Mouse (Mus musculus): ENCODE results near the gene Olfr613. TPM values are rescaled to one million over a fixed set of nuclear protein-coding genes. Genes with fewer than 3 reads are reported as not detected.
"Not testable (repeated sequence)": the region's sequence is repeated elsewhere in the genome, so short reads cannot be mapped to it uniquely, and the experiment has no call there.

Olfr613 gene
- not detected in 2 replicates for polyA plus RNA-seq (2015; fragmentation: Nextera tagmentation; extraction: Ambion mirVana)

GRCm38 (mm10) chr7:103547774-103548173, at the start of gene Olfr613:
Olfr613 (plus strand) TSS chr7:103548074.
- ATAC-seq (ENCODE audit: insufficient read depth) = no peak
- H3K4me3 ChIP-seq (replicated peaks) = no peak within 1 kb of the TSS
- no peak within 1 kb of the TSS for H3K27ac ChIP-seq (replicated peaks)
- H3K36me3 ChIP-seq (replicated peaks) = no peaks in the 10 kb centered on the region
- WGBS (ENCODE audit: insufficient replicate concordance) = 40% methylated on average over 2 of the region's 2 CpGs
- H3K4me2 ChIP-seq = no peak within 1 kb of the TSS
- no peaks in the 10 kb centered on the region for H3K4me1 ChIP-seq (replicated peaks)
- no peak within 1 kb of the TSS for H3K9ac ChIP-seq
- no peaks in the 10 kb centered on the region for H3K9me3 ChIP-seq (replicated peaks)
- no peaks in the 10 kb centered on the region for H3K27me3 ChIP-seq

- Histone ChIP-seq H3K36me3 (replicated peaks) (no peaks in the 10 kb centered on the region), H3K9me3 (replicated peaks) (no peaks in the 10 kb centered on the region), H3K27me3 (no peaks in the 10 kb centered on the region), H3K9ac (no peak within 1 kb of the TSS), H3K4me1 (replicated peaks) (no peaks in the 10 kb centered on the region), H3K4me3 (replicated peaks) (no peak within 1 kb of the TSS), H3K4me2 (no peak within 1 kb of the TSS), H3K27ac (replicated peaks) (no peak within 1 kb of the TSS)
- WGBS (ENCODE audit: insufficient replicate concordance) = 58% methylated on average over 2 of the region's 2 CpGs
- ATAC-seq (ENCODE audit: insufficient read depth) = no peak
Observed at GRCm38 (mm10) chr7:103512022-103512421, 35.9 kb upstream of the Olfr613 start, which contains the start of gene Olfr610. Olfr610 (minus strand) TSS chr7:103512122.

GRCm38 (mm10) chr7:103520746-103521145, 27.1 kb upstream of the Olfr613 start, which contains the start of gene Olfr611:
Olfr611 (minus strand) TSS chr7:103520846.
- not testable (repeated sequence) for H3K9me3 ChIP-seq (replicated peaks)

GRCm38 (mm10) chr7:103542617-103543016, 5.3 kb upstream of the Olfr613 start, which contains the start of gene Olfr612:
Olfr612 (minus strand) TSS chr7:103542717.
- H3K36me3 ChIP-seq (replicated peaks); H3K9me3 ChIP-seq (replicated peaks); ATAC-seq (ENCODE audit: insufficient read depth); H3K4me2 ChIP-seq; H3K27ac ChIP-seq (replicated peaks); H3K9ac ChIP-seq; H3K27me3 ChIP-seq; H3K4me1 ChIP-seq (replicated peaks); H3K4me3 ChIP-seq (replicated peaks): not testable (repeated sequence)
- 51% methylated on average over 2 of the region's 2 CpGs for WGBS (ENCODE audit: insufficient replicate concordance)

More at GRCm38 (mm10) chr7:103520746-103521145, 27.1 kb upstream of the Olfr613 start, which contains the start of gene Olfr611:
- not testable (repeated sequence) for ATAC-seq (ENCODE audit: insufficient read depth); H3K36me3 ChIP-seq (replicated peaks); H3K27ac ChIP-seq (replicated peaks); H3K9ac ChIP-seq; H3K4me2 ChIP-seq; H3K4me1 ChIP-seq (replicated peaks); H3K27me3 ChIP-seq; H3K4me3 ChIP-seq (replicated peaks)
- 38% methylated on average over 1 of the region's 1 CpGs for WGBS (ENCODE audit: insufficient replicate concordance)

- H3K36me3 ChIP-seq (replicated peaks) = no peaks in the 10 kb centered on the region
- H3K27me3 ChIP-seq = no peaks in the 10 kb centered on the region
- H3K4me2 ChIP-seq = no peak within 1 kb of the TSS
- no peak within 1 kb of the TSS for H3K4me3 ChIP-seq (replicated peaks)
- H3K4me1 ChIP-seq (replicated peaks) = no peaks in the 10 kb centered on the region
- no peak within 1 kb of the TSS for H3K9ac ChIP-seq
- ATAC-seq (ENCODE audit: insufficient read depth) = no peak
- 62% methylated on average over 2 of the region's 2 CpGs for WGBS (ENCODE audit: insufficient replicate concordance)
- no peak within 1 kb of the TSS for H3K27ac ChIP-seq (replicated peaks)
- H3K9me3 ChIP-seq (replicated peaks) = no peaks in the 10 kb centered on the region
Observed at GRCm38 (mm10) chr7:103555779-103556178, 7.9 kb downstream of the Olfr613 start, which contains the start of gene Olfr615. Olfr615 (plus strand) TSS chr7:103556079.

GRCm38 (mm10) chr7:103569043-103569442, 21.2 kb downstream of the Olfr613 start, which contains the start of gene Olfr616:
Olfr616 (minus strand) TSS chr7:103569143.
- no peak within 1 kb of the TSS for H3K27ac ChIP-seq (replicated peaks)
- H3K4me1 ChIP-seq (replicated peaks) = no peaks in the 10 kb centered on the region
- ATAC-seq (ENCODE audit: insufficient read depth) = no peak
- no peaks in the 10 kb centered on the region for H3K9me3 ChIP-seq (replicated peaks)
- H3K36me3 ChIP-seq (replicated peaks) = no peaks in the 10 kb centered on the region
- no peaks in the 10 kb centered on the region for H3K27me3 ChIP-seq
- WGBS (ENCODE audit: insufficient replicate concordance) = 53% methylated on average over 3 of the region's 3 CpGs
- H3K4me2 ChIP-seq = no peak within 1 kb of the TSS
- no peak within 1 kb of the TSS for H3K9ac ChIP-seq
- H3K4me3 ChIP-seq (replicated peaks) = no peak within 1 kb of the TSS

- Histone ChIP-seq H3K36me3 (replicated peaks) (no peaks in the 10 kb centered on the region), H3K4me1 (replicated peaks) (no peaks in the 10 kb centered on the region), H3K4me2 (no peak within 1 kb of the TSS), H3K27me3 (no peaks in the 10 kb centered on the region), H3K27ac (replicated peaks) (no peak within 1 kb of the TSS), H3K9me3 (replicated peaks) (no peaks in the 10 kb centered on the region), H3K9ac (no peak within 1 kb of the TSS), H3K4me3 (replicated peaks) (no peak within 1 kb of the TSS)
- ATAC-seq (ENCODE audit: insufficient read depth) = no peak
- WGBS (ENCODE audit: insufficient replicate concordance) = 59% methylated on average over 1 of the region's 1 CpGs
Observed at GRCm38 (mm10) chr7:103572761-103573160, 24.9 kb downstream of the Olfr613 start, which contains the start of gene Olfr617. Olfr617 (plus strand) TSS chr7:103573061.

GRCm38 (mm10) chr7:103589803-103590202, 41.9 kb downstream of the Olfr613 start, which contains the start of gene Olfr618:
Olfr618 (plus strand) TSS chr7:103590103.
- H3K27ac ChIP-seq (replicated peaks) = no peak within 1 kb of the TSS
- WGBS (ENCODE audit: insufficient replicate concordance) = 43% methylated on average over 2 of the region's 2 CpGs
- no peak within 1 kb of the TSS for H3K9ac ChIP-seq
- no peak within 1 kb of the TSS for H3K4me3 ChIP-seq (replicated peaks)
- H3K9me3 ChIP-seq (replicated peaks) = no peaks in the 10 kb centered on the region
- no peaks in the 10 kb centered on the region for H3K27me3 ChIP-seq
- H3K4me2 ChIP-seq = no peak within 1 kb of the TSS
- no peak for ATAC-seq (ENCODE audit: insufficient read depth)
- H3K4me1 ChIP-seq (replicated peaks) = no peaks in the 10 kb centered on the region
- H3K36me3 ChIP-seq (replicated peaks) = no peaks in the 10 kb centered on the region

- ATAC-seq (ENCODE audit: insufficient read depth) = no peak
- H3K27ac ChIP-seq (replicated peaks) = no peak within 1 kb of the TSS
- no peak within 1 kb of the TSS for H3K4me3 ChIP-seq (replicated peaks)
- no peaks in the 10 kb centered on the region for H3K36me3 ChIP-seq (replicated peaks)
- H3K4me1 ChIP-seq (replicated peaks) = no peaks in the 10 kb centered on the region
- H3K9ac ChIP-seq = no peak within 1 kb of the TSS
- no peaks in the 10 kb centered on the region for H3K27me3 ChIP-seq
- no peak within 1 kb of the TSS for H3K4me2 ChIP-seq
- H3K9me3 ChIP-seq (replicated peaks) = no peaks in the 10 kb centered on the region
Observed at GRCm38 (mm10) chr7:103600275-103600674, 52.4 kb downstream of the Olfr613 start, which contains the start of gene Olfr619. Olfr619 (plus strand) TSS chr7:103600575.

Small RNA genes lying within 50 kb of the gene (microRNA-seq; reads per million reads assigned to microRNA genes)
- not detected for gene Gm26506

Other genes starting within 250 kb of the Olfr613 start
- not detected in 2 replicates for gene Olfr596, start 242.4 kb upstream of the Olfr613 start, polyA plus RNA-seq (2015; fragmentation: Nextera tagmentation; extraction: Ambion mirVana)
- gene Olfr597, start 231.8 kb upstream of the Olfr613 start, polyA plus RNA-seq (2015; fragmentation: Nextera tagmentation; extraction: Ambion mirVana) = not detected in 2 replicates
- not detected in 2 replicates for gene Olfr598, start 224.5 kb upstream of the Olfr613 start, polyA plus RNA-seq (2015; fragmentation: Nextera tagmentation; extraction: Ambion mirVana)
- not detected in 2 replicates for gene Olfr599, start 212.2 kb upstream of the Olfr613 start, polyA plus RNA-seq (2015; fragmentation: Nextera tagmentation; extraction: Ambion mirVana)
- not detected in 2 replicates for gene Olfr600, start 198.4 kb upstream of the Olfr613 start, polyA plus RNA-seq (2015; fragmentation: Nextera tagmentation; extraction: Ambion mirVana)
- not detected in 2 replicates for gene Olfr601, start 185.4 kb upstream of the Olfr613 start, polyA plus RNA-seq (2015; fragmentation: Nextera tagmentation; extraction: Ambion mirVana)
- not detected in 2 replicates for gene Olfr603, start 161.9 kb upstream of the Olfr613 start, polyA plus RNA-seq (2015; fragmentation: Nextera tagmentation; extraction: Ambion mirVana)
- not detected in 2 replicates for gene Usp17lc, start 133.0 kb upstream of the Olfr613 start, polyA plus RNA-seq (2015; fragmentation: Nextera tagmentation; extraction: Ambion mirVana)
- gene Olfr605, start 102.6 kb upstream of the Olfr613 start, polyA plus RNA-seq (2015; fragmentation: Nextera tagmentation; extraction: Ambion mirVana) = not detected in 2 replicates
- gene Olfr606, start 99.0 kb upstream of the Olfr613 start, polyA plus RNA-seq (2015; fragmentation: Nextera tagmentation; extraction: Ambion mirVana) = not detected in 2 replicates
- gene Olfr607, start 83.9 kb upstream of the Olfr613 start, polyA plus RNA-seq (2015; fragmentation: Nextera tagmentation; extraction: Ambion mirVana) = not detected in 2 replicates
- gene Olfr608, start 78.2 kb upstream of the Olfr613 start, polyA plus RNA-seq (2015; fragmentation: Nextera tagmentation; extraction: Ambion mirVana) = not detected in 2 replicates
- gene Olfr609, start 50.0 kb upstream of the Olfr613 start, polyA plus RNA-seq (2015; fragmentation: Nextera tagmentation; extraction: Ambion mirVana) = not detected in 2 replicates
- gene Olfr610, start 36.0 kb upstream of the Olfr613 start, polyA plus RNA-seq (2015; fragmentation: Nextera tagmentation; extraction: Ambion mirVana) = not detected in 2 replicates
- not detected in 2 replicates for gene Olfr611, start 27.2 kb upstream of the Olfr613 start, polyA plus RNA-seq (2015; fragmentation: Nextera tagmentation; extraction: Ambion mirVana)
- gene Olfr612, start 5.4 kb upstream of the Olfr613 start, polyA plus RNA-seq (2015; fragmentation: Nextera tagmentation; extraction: Ambion mirVana) = not detected in 2 replicates
- gene Olfr615, start 8.0 kb downstream of the Olfr613 start, polyA plus RNA-seq (2015; fragmentation: Nextera tagmentation; extraction: Ambion mirVana) = not detected in 2 replicates
- gene Olfr616, start 21.1 kb downstream of the Olfr613 start, polyA plus RNA-seq (2015; fragmentation: Nextera tagmentation; extraction: Ambion mirVana) = not detected in 2 replicates
- gene Olfr617, start 25.0 kb downstream of the Olfr613 start, polyA plus RNA-seq (2015; fragmentation: Nextera tagmentation; extraction: Ambion mirVana) = not detected in 2 replicates
- gene Olfr618, start 42.0 kb downstream of the Olfr613 start, polyA plus RNA-seq (2015; fragmentation: Nextera tagmentation; extraction: Ambion mirVana) = not detected in 2 replicates
- gene Olfr619, start 52.5 kb downstream of the Olfr613 start, polyA plus RNA-seq (2015; fragmentation: Nextera tagmentation; extraction: Ambion mirVana) = not detected in 2 replicates
- not detected in 2 replicates for gene Olfr620, start 64.5 kb downstream of the Olfr613 start, polyA plus RNA-seq (2015; fragmentation: Nextera tagmentation; extraction: Ambion mirVana)
- gene Olfr622, start 94.6 kb downstream of the Olfr613 start, polyA plus RNA-seq (2015; fragmentation: Nextera tagmentation; extraction: Ambion mirVana) = not detected in 2 replicates
- not detected in 2 replicates for gene Olfr623, start 115.6 kb downstream of the Olfr613 start, polyA plus RNA-seq (2015; fragmentation: Nextera tagmentation; extraction: Ambion mirVana)
- gene Olfr624, start 123.1 kb downstream of the Olfr613 start, polyA plus RNA-seq (2015; fragmentation: Nextera tagmentation; extraction: Ambion mirVana) = 0.02 TPM in 2 replicates
- gene Olfr625-ps1, start 134.6 kb downstream of the Olfr613 start, polyA plus RNA-seq (2015; fragmentation: Nextera tagmentation; extraction: Ambion mirVana) = not detected in 2 replicates
- not detected in 2 replicates for gene Olfr243, start 166.6 kb downstream of the Olfr613 start, polyA plus RNA-seq (2015; fragmentation: Nextera tagmentation; extraction: Ambion mirVana)
- not detected in 2 replicates for gene Olfr628, start 182.3 kb downstream of the Olfr613 start, polyA plus RNA-seq (2015; fragmentation: Nextera tagmentation; extraction: Ambion mirVana)
- 0.08 TPM in 1 of 2 replicates, not detected in the other for gene Olfr629, start 196.9 kb downstream of the Olfr613 start, polyA plus RNA-seq (2015; fragmentation: Nextera tagmentation; extraction: Ambion mirVana)
- gene Olfr630, start 209.3 kb downstream of the Olfr613 start, polyA plus RNA-seq (2015; fragmentation: Nextera tagmentation; extraction: Ambion mirVana) = not detected in 2 replicates
- not detected in 2 replicates for gene Olfr69, start 223.5 kb downstream of the Olfr613 start, polyA plus RNA-seq (2015; fragmentation: Nextera tagmentation; extraction: Ambion mirVana)
- not detected in 2 replicates for gene Olfr68, start 231.6 kb downstream of the Olfr613 start, polyA plus RNA-seq (2015; fragmentation: Nextera tagmentation; extraction: Ambion mirVana)
- gene Olfr67, start 243.7 kb downstream of the Olfr613 start, polyA plus RNA-seq (2015; fragmentation: Nextera tagmentation; extraction: Ambion mirVana) = not detected in 2 replicates

Measured in liver, embryonic 15.5 days (tissue).